Mouse (Mus musculus): Measurements from ENCODE around the gene Trmt61a. TPM values are rescaled to one million over a fixed set of nuclear protein-coding genes. Genes with fewer than 3 reads are reported as not detected.

The Trmt61a gene
- polyA plus RNA-seq, 1 experiment from 2014 or later, result 11.6 TPM

DNA sequence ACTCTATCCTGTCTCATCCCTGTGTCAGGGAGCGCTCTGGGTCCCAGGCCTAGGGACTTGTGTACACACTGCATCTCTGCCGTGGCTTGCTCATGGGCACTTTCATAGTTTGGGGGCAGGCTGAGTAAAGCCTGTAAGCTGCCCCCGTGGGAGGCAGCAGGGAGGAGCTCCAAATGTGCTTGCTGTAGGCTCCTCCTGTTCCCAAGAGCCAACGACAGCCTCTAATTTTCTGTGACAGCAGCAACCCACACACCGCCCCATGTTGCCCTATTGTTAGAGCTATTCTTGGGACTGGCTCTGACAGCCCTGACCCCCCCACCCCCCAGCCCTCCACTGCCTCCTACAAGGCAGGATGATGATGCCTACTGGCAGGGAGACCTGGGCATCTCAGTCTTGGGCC is 4.1 kb downstream of the Trmt61a start:
- Histone ChIP-seq H3K9me3 (ENCODE audit: low read length) (no peaks in the 10 kb centered on the region), H3K27me3 (ENCODE audit: insufficient read depth, low read length) (no peaks in the 10 kb centered on the region), H3K4me1 (ENCODE audit: insufficient read depth, low read length) (peaks cover 15% of the 10 kb centered on the region), H3K27ac (ENCODE audit: low read length) (no peak overlapping the region), H3K9ac (replicated peaks; ENCODE audit: low read length) (no peak overlapping the region), H3K36me3 (ENCODE audit: insufficient read depth, low read length) (peaks cover 28% of the 10 kb centered on the region), H3K4me3 (ENCODE audit: low read length) (no peak overlapping the region), H3K4me2 (replicated peaks; ENCODE audit: low read depth, low read length) (no peak overlapping the region)
- no peak for ATAC-seq (ENCODE audit: low FRiP score, low TSS enrichment)
- WGBS, result 82% methylated on average over 5 of the region's 5 CpGs

DNA sequence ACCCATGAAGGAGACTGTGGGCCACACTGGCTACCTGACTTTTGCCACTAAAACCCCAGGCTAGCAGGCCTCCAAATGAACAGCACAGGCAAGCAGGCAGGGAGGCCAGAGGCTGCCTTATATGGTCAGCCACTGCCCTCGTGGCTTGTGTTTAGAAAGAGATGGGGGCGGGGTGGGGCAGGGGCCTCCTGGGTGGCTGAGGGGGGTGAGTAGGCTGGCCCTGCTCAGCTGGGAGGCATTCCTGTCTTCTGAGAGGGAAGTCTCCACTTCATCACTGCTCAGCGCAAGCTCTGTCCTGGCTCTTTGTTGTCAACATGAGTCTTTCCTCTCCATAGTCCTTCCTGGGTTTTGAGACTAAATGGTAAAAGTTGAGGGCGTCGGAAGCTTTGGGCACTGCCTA is 4.9 kb downstream of the Trmt61a start:
- no peak overlapping the region for H3K27ac ChIP-seq (ENCODE audit: low read length)
- 74% methylated on average over 5 of the region's 5 CpGs for WGBS
- no peak for ATAC-seq (ENCODE audit: low FRiP score, low TSS enrichment)
- no peak overlapping the region for H3K4me2 ChIP-seq (replicated peaks; ENCODE audit: low read depth, low read length)
- H3K27me3 ChIP-seq (ENCODE audit: insufficient read depth, low read length), result no peaks in the 10 kb centered on the region
- no peak overlapping the region for H3K9ac ChIP-seq (replicated peaks; ENCODE audit: low read length)
- H3K9me3 ChIP-seq (ENCODE audit: low read length), result no peaks in the 10 kb centered on the region
- peaks cover 28% of the 10 kb centered on the region for H3K36me3 ChIP-seq (ENCODE audit: insufficient read depth, low read length)
- no peak overlapping the region for H3K4me3 ChIP-seq (ENCODE audit: low read length)
- peaks cover 16% of the 10 kb centered on the region for H3K4me1 ChIP-seq (ENCODE audit: insufficient read depth, low read length)

DNA sequence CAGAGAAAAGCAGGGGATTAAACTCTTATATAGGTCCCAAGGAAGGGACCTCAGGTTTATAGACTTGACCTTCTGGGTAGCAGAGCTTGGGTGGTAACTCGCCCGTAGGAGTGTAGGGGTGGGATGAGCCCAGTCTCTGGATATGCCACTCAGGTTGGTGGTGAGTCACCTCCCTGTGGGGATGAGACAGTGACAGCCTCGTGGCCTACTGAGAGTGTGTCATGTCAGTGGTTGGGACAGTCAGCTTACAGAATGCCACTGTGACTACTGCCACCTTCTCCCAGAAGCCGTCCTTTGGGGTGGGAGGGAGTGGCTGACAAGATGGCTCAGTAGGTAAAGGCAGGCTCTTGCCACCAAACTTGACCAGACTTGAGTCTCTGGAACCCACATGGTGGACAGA is 8.5 kb downstream of the Trmt61a start:
- no peak overlapping the region for H3K9ac ChIP-seq (replicated peaks; ENCODE audit: low read length)
- no peaks in the 10 kb centered on the region for H3K9me3 ChIP-seq (ENCODE audit: low read length)
- no peak overlapping the region for H3K27ac ChIP-seq (ENCODE audit: low read length)

DNA sequence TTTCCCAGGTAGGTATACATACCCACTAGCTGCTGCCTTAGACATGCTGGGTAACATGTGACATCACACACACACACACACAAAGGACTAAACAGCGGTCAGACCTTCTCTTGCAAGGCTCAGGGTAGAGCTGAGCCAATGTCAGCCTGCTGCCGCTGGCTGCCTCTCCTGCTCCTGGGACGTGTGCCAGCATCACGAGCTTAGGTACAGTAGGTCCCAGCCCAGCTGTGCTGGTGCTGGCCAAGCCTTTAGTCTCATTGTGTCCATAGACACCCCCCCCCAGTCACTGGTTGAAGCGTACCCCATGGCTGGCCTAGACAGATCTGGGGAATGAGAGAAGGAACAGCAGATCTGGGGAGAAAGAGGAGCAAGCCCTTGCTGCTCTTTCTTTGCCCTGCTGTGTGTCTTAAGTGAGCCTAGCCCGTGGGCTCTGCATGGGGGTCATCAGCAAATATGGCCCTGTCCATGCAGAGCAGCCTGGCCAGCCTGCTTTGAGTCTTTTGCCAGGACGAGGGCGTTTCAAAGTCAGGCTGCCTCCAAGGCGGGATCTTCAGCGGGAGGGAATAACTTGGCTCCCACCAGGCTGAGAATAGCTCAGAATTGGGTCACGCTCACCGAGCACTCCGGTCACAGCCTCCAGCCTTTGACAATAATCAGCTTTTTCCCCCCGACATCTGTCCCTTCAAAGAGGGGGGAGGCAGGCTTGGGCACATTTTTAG is 9.6 kb downstream of the Trmt61a start:
- Histone ChIP-seq H3K4me2 (replicated peaks; ENCODE audit: low read depth, low read length) (no peak overlapping the region), H3K9me3 (ENCODE audit: low read length) (no peaks in the 10 kb centered on the region), H3K36me3 (ENCODE audit: insufficient read depth, low read length) (peaks cover 8% of the 10 kb centered on the region), H3K27me3 (ENCODE audit: insufficient read depth, low read length) (no peaks in the 10 kb centered on the region), H3K9ac (replicated peaks; ENCODE audit: low read length) (peak overlapping the region; percentile 59), H3K4me3 (ENCODE audit: low read length) (no peak overlapping the region), H3K27ac (ENCODE audit: low read length) (peak overlapping the region; percentile 42; the same call in 1 of the 2 replicates), H3K4me1 (ENCODE audit: insufficient read depth, low read length) (peaks cover 21% of the 10 kb centered on the region)
- peak; percentile 55 for ATAC-seq (ENCODE audit: low FRiP score, low TSS enrichment)
- 27% methylated on average over 14 of the region's 14 CpGs for WGBS

More for the DNA sequence above, 8.5 kb downstream of the Trmt61a start:
- Histone ChIP-seq H3K4me2 (replicated peaks; ENCODE audit: low read depth, low read length) (no peak overlapping the region), H3K27me3 (ENCODE audit: insufficient read depth, low read length) (no peaks in the 10 kb centered on the region), H3K4me1 (ENCODE audit: insufficient read depth, low read length) (peaks cover 15% of the 10 kb centered on the region), H3K4me3 (ENCODE audit: low read length) (no peak overlapping the region), H3K36me3 (ENCODE audit: insufficient read depth, low read length) (peaks cover 17% of the 10 kb centered on the region)
- ATAC-seq (ENCODE audit: low FRiP score, low TSS enrichment), result no peak
- 73% methylated on average over 4 of the region's 4 CpGs for WGBS

DNA sequence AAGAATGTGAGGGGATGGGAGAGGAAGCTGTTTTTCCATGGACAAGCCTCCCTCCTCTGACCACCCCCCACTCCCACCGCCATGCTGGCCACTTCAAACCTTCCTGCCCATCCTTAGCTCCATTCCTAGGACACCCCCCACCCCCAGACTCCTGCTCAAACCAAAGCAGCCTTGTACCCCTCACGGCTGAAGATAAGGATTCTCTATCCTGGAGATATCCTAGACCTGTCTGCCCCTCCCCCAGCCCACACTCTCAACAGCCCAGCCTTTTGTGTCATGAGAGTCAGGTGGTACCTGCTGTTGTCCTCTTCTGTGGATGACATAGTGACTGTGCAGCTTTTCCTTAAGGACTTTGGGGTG is 10.1 kb downstream of the Trmt61a start:
- no peak overlapping the region; the same call in 1 of the 2 replicates for H3K27ac ChIP-seq (ENCODE audit: low read length)
- H3K4me3 ChIP-seq (ENCODE audit: low read length), result no peak overlapping the region
- H3K4me2 ChIP-seq (replicated peaks; ENCODE audit: low read depth, low read length), result no peak overlapping the region
- ATAC-seq (ENCODE audit: low FRiP score, low TSS enrichment), result no peak
- no peaks in the 10 kb centered on the region for H3K27me3 ChIP-seq (ENCODE audit: insufficient read depth, low read length)
- H3K4me1 ChIP-seq (ENCODE audit: insufficient read depth, low read length), result peaks cover 24% of the 10 kb centered on the region
- H3K9me3 ChIP-seq (ENCODE audit: low read length), result no peaks in the 10 kb centered on the region
- 34% methylated on average over 2 of the region's 2 CpGs for WGBS
- 0 out of 2 replicates have a peak overlapping the region, but pooled peaks have one; percentile 59 for H3K9ac ChIP-seq (replicated peaks; ENCODE audit: low read length)
- H3K36me3 ChIP-seq (ENCODE audit: insufficient read depth, low read length), result peaks cover 5% of the 10 kb centered on the region

DNA sequence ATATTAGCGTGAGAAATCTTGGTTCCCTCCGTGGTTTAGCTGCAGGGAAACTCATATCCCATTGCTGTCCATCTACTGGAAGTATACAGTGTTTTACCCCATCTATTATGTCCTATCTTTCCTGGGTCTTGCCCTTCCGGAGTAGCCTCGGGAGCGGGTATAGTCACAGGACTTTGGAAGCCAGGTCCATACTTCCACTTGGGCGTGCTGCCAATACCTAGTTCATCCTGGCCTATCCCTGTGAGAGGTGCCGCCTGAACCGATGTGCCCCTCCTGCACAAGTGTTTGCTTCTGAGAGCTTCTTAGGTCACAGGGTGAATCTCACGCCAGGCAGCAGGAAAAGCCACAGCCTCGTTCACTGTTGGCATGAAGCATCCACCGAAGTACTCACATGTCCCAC is 11.5 kb downstream of the Trmt61a start:
- no peak overlapping the region for H3K4me2 ChIP-seq (replicated peaks; ENCODE audit: low read depth, low read length)
- no peak for ATAC-seq (ENCODE audit: low FRiP score, low TSS enrichment)
- peaks cover 38% of the 10 kb centered on the region for H3K4me1 ChIP-seq (ENCODE audit: insufficient read depth, low read length)
- no peak overlapping the region for H3K4me3 ChIP-seq (ENCODE audit: low read length)
- WGBS, result 76% methylated on average over 11 of the region's 11 CpGs
- no peaks in the 10 kb centered on the region for H3K9me3 ChIP-seq (ENCODE audit: low read length)
- no peak overlapping the region for H3K9ac ChIP-seq (replicated peaks; ENCODE audit: low read length)
- H3K36me3 ChIP-seq (ENCODE audit: insufficient read depth, low read length), result no peaks in the 10 kb centered on the region
- H3K27me3 ChIP-seq (ENCODE audit: insufficient read depth, low read length), result no peaks in the 10 kb centered on the region
- H3K27ac ChIP-seq (ENCODE audit: low read length), result no peak overlapping the region

DNA sequence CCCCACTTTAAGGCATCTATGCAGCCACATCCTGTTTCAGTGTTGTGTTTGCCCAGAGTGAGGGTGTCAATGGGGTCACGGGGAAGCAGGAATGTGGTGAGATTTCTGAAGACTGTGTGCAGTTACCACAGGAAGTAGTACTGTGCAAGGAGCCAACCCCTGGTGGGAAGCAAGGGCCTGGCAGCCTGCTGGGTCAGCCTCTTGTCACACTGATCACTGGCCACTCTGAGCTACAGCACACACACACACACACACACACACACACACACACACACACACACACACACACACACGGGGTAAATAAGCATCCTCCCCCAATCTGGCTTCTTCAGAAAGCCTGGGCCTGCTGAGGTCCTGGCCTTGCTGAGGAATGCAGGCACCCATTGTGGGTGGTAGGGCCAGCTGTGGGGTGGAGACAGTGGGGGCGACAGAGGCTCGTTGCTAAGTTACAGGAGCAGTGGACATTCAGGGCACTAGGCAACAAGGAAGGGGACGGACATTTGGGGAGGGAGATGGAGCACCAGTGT is 13.5 kb downstream of the Trmt61a start:
- 21% methylated on average over 5 of the region's 5 CpGs for WGBS
- ATAC-seq (ENCODE audit: low FRiP score, low TSS enrichment), result no peak
- Histone ChIP-seq H3K9ac (replicated peaks; ENCODE audit: low read length) (no peak overlapping the region), H3K4me1 (ENCODE audit: insufficient read depth, low read length) (peaks cover 46% of the 10 kb centered on the region), H3K4me3 (ENCODE audit: low read length) (no peak overlapping the region), H3K27ac (ENCODE audit: low read length) (peak overlapping the region; percentile 39), H3K27me3 (ENCODE audit: insufficient read depth, low read length) (no peaks in the 10 kb centered on the region), H3K9me3 (ENCODE audit: low read length) (no peaks in the 10 kb centered on the region), H3K36me3 (ENCODE audit: insufficient read depth, low read length) (no peaks in the 10 kb centered on the region), H3K4me2 (replicated peaks; ENCODE audit: low read depth, low read length) (no peak overlapping the region)

DNA sequence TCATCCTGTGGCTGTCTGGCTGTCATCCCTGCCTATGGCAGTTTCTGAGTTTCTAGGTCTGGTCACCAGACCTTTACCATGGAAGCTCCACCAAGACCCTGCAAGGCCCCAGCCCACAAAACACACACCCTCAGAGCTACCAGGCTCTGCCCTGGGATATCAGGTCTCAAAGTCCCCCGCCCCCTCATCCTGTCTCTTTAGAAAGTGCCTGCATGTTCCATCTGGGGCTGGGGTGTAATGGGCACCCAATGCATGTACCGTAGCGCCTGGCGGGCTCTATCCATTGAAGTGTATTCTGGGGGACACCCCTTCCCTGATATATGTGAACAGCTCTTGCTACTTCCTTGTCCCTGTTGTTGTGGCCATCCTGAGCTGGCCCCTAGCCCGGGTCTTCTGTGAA is 15.0 kb downstream of the Trmt61a start:
- Histone ChIP-seq H3K9ac (replicated peaks; ENCODE audit: low read length) (no peak overlapping the region), H3K4me3 (ENCODE audit: low read length) (no peak overlapping the region), H3K9me3 (ENCODE audit: low read length) (no peaks in the 10 kb centered on the region), H3K27me3 (ENCODE audit: insufficient read depth, low read length) (no peaks in the 10 kb centered on the region), H3K4me2 (replicated peaks; ENCODE audit: low read depth, low read length) (no peak overlapping the region), H3K4me1 (ENCODE audit: insufficient read depth, low read length) (peaks cover 39% of the 10 kb centered on the region), H3K27ac (ENCODE audit: low read length) (no peak overlapping the region; the same call in 1 of the 2 replicates), H3K36me3 (ENCODE audit: insufficient read depth, low read length) (no peaks in the 10 kb centered on the region)
- 71% methylated on average over 5 of the region's 5 CpGs for WGBS
- ATAC-seq (ENCODE audit: low FRiP score, low TSS enrichment), result no peak

DNA sequence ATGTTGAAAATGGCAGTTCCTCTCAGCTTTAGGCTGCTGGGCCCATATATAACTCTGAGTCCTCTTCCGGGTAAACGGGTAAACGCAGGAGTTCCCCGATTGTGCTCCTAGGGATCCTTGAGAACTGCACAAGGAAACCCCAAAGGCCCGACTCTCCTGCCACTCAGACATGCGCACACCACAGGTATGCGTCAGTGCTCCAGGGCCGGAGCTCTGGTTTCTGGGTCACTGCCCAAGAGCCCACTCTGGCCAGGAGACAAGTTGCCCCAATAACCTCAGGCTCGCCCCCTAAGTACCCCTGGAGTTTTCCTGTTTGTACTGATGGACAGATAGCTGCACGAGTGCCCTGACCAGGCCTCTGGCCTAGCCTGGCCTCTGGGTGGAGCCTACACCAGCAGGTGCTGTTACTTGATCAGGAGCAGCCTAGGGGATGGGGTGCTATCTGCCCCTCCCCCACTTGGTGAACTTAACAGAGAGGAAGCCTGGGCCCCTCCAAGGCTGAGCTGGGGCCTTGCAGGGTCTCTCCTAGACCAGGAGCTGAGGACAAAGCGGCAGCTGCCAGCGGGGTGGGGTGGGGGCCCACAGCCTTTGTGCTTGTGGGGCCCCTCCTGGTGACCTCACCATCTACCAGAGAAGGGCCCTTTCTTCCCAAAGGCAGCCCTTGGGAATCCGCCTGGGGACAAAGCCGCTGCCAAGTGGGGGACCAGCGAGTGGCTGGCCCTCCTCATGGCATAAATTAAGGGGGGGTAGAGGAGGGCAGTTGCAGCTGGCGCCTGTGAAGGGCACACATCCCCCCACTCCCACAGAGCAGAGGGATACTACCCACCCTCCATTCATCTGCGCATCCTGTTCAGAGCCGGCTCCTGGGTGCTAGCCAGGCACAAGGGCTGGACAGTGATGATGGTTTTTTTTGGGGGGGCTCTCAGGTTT is 15.7 kb downstream of the Trmt61a start:
- H3K4me3 ChIP-seq (ENCODE audit: low read length), result no peak overlapping the region
- peak; percentile 46 for ATAC-seq (ENCODE audit: low FRiP score, low TSS enrichment)
- H3K4me2 ChIP-seq (replicated peaks; ENCODE audit: low read depth, low read length), result peak overlapping the region; percentile 28; the same call in 1 of the 2 replicates
- H3K27me3 ChIP-seq (ENCODE audit: insufficient read depth, low read length), result no peaks in the 10 kb centered on the region
- H3K4me1 ChIP-seq (ENCODE audit: insufficient read depth, low read length), result peaks cover 37% of the 10 kb centered on the region
- peak overlapping the region; percentile 78 for H3K27ac ChIP-seq (ENCODE audit: low read length)
- H3K9ac ChIP-seq (replicated peaks; ENCODE audit: low read length), result peak overlapping the region; percentile 59
- WGBS, result 29% methylated on average over 18 of the region's 18 CpGs
- H3K9me3 ChIP-seq (ENCODE audit: low read length), result no peaks in the 10 kb centered on the region
- no peaks in the 10 kb centered on the region for H3K36me3 ChIP-seq (ENCODE audit: insufficient read depth, low read length)

Data from kidney, embryonic 16.5 days (tissue).